In genomic region chr10:71545489-71545888, GRCm38 (mm10) we compare ENCODE assay signal across 21 mouse cellular contexts.
"Had no signal": no experiment of that assay in that cellular context is flagged by ENCODE, and none has a peak within 500 bp of the region (broad histone marks: within the 10 kb centered on the region; RNA-seq: fewer than 3 reads in every experiment).

No protein-coding gene starts in this region.

- H3K27me3 ChIP-seq: intestine, embryonic 15.5 days; limb, embryonic 15.5 days; midbrain, embryonic 12.5 days; midbrain, embryonic 15.5 days; neural tube, embryonic 12.5 days; neural tube, embryonic 15.5 days had no signal

- H3K4me1 ChIP-seq: intestine, embryonic 15.5 days; limb, embryonic 15.5 days; midbrain, embryonic 12.5 days; midbrain, embryonic 15.5 days; neural tube, embryonic 12.5 days; neural tube, embryonic 15.5 days had no signal

- H3K4me3 ChIP-seq: intestine, embryonic 15.5 days; limb, embryonic 15.5 days; midbrain, embryonic 12.5 days; midbrain, embryonic 15.5 days; neural tube, embryonic 12.5 days; neural tube, embryonic 15.5 days had no signal

- ATAC-seq: intestine, embryonic 15.5 days; liver, postnatal 0 days; midbrain, embryonic 15.5 days had no signal

- H3K36me3 ChIP-seq: intestine, embryonic 15.5 days; limb, embryonic 15.5 days; midbrain, embryonic 12.5 days; midbrain, embryonic 15.5 days; neural tube, embryonic 12.5 days; neural tube, embryonic 15.5 days had no signal

- H3K9me3 ChIP-seq: intestine, embryonic 15.5 days; limb, embryonic 15.5 days; midbrain, embryonic 12.5 days; midbrain, embryonic 15.5 days; neural tube, embryonic 12.5 days; neural tube, embryonic 15.5 days had no signal

- H3K9ac ChIP-seq: intestine, embryonic 15.5 days; limb, embryonic 15.5 days; liver, embryonic 14.5 days; liver, postnatal 0 days; midbrain, embryonic 12.5 days; midbrain, embryonic 15.5 days; neural tube, embryonic 12.5 days; neural tube, embryonic 15.5 days had no signal

- H3K27ac ChIP-seq: intestine, embryonic 15.5 days; limb, embryonic 15.5 days; liver, embryonic 14.5 days; midbrain, embryonic 12.5 days; midbrain, embryonic 15.5 days; neural tube, embryonic 12.5 days; neural tube, embryonic 15.5 days; stomach, postnatal 0 days had no signal

- H3K4me2 ChIP-seq: intestine, embryonic 15.5 days; limb, embryonic 15.5 days; liver, embryonic 11.5 days; midbrain, embryonic 12.5 days; midbrain, embryonic 15.5 days; neural tube, embryonic 12.5 days; neural tube, embryonic 15.5 days had no signal

- DNase-seq: kidney, adult 11 months; kidney, adult 9 months; kidney, postnatal 14 days; kidney, postnatal 4 days; left cerebral cortex, postnatal 4 days; liver, postnatal 0 days; right cerebral cortex, adult 18-20 months; right cerebral cortex, postnatal 14 days; right cerebral cortex, postnatal 4 days; thymus, adult 2 months; thymus, postnatal 14 days; thymus, postnatal 4 days had no signal
